Mouse (Mus musculus): ENCODE results near the gene Fcer1g. TPM values are rescaled to one million over a fixed set of nuclear protein-coding genes. Genes with fewer than 3 reads are reported as not detected.

The Fcer1g gene
- polyA plus RNA-seq, 1 experiment = 56.2 TPM

DNA sequence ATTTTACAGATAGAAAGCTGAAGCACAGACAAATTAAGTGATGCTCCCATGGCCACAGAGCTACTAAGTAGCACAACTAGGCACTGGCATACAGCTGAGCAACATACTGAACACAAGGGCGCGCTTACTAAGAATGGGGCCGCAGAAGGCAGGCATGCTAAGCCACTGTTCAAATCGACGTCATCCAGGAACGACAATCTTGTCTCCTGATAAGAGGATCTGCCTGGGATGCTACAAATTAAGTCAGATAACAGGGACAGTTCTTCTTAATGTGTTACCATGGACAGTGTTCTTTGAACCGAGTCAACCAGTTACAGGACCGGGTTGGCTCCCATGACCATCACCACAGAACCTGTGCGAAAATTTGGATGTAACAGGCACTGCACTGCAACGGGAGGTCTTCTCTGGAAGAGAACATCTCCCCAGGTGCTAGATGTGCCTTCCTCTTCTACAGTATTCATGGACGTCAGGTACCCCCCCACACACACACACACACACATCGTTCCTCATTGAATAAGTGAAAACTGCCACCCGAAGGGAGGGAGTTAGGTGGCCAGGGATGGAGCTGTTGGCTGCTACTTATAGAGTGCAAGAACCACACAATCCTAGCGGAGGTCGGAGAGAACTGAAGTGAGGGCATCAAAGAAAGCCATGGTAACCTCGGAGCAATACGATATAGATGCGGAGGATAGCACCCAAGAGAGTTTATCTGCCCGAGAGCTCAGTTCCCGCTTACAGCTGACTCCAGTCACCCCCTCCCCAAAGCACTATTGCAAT is 38.9 kb downstream of the Fcer1g start:
- WGBS = 20% methylated on average over 20 of the region's 20 CpGs
- DNase-seq (ENCODE audit: low read depth, low spot score) = no peak

DNA sequence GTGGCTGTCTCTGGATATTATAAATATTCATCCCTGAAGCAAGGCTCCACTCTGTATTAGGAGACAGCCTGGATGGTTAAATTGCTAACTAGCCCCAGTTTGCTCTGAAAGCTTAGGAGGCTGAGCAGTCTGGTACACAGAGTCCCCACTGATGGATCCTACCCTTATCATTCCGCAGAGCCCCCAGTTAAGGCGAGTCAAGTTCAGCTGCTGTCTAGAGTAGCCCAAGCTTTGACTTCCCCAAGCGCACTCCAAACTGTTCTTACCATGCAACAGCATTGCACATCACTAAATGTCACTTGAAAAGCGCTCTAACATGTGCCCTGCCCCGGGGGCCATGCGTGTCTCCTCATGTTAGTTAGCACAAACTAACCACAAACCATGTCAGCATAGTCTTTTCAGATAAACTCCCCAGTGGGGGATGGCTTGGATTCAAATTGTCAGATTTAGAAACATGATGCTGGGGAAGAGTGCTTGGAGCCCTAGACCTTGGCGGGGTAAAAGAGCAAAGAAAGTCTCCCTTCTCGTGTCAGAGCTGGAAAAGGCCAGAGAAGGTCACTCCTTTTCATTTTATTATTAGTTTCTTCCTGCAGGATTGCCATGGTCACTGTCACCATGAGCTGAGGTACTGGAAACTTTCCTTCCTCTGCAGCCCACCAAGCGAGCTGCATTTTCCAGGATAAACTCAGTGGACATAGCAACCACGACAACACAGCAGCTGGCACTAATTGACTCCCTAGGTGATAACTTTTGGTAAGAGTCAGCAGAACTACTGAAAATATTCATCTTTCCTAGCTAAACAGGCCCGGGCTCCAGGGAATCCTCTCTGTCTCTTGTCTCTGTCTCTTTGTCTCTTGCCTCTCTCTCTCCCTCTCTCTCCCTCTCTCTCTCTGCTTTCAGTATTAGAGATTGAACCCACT is 40.0 kb downstream of the Fcer1g start:
- WGBS = 39% methylated on average over 11 of the region's 11 CpGs
- DNase-seq (ENCODE audit: low read depth, low spot score) = no peak

DNA sequence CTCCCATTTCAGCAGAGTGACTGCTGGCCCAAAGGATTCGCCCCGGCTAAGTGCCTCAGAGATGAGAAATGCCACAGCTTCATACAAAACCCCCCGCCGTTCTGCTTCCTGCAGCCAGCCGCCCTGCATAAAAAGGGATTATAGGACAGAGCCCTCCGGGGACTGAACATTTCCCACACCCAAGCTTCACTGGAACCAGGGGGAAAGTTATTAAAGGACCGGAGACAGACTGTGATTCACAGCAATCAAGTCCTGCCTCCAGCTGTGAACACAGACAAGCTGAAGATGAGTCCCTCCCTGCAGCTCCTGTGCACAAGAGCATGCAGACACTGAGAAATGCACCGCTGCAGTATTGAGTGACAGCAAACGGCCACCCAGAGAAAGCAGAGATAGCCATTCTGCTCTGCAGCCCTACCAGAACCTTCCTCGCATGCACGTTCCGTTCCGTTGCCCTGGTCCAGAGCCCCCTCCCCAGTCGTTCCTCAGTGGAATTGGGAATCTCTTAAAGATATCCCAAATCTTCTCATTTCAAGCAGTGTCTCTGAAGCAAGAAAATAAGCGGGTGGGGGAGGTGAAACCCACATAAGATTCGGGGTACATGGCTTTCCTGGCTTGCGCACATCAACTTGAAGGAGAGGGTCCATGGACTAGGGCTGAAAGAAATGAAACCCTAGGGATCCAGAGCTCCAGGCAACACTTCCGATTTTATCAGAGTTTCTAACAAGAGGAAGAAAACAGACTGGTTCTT is 40.9 kb downstream of the Fcer1g start:
- DNase-seq (ENCODE audit: low read depth, low spot score) = no peak
- WGBS = 14% methylated on average over 18 of the region's 18 CpGs

DNA sequence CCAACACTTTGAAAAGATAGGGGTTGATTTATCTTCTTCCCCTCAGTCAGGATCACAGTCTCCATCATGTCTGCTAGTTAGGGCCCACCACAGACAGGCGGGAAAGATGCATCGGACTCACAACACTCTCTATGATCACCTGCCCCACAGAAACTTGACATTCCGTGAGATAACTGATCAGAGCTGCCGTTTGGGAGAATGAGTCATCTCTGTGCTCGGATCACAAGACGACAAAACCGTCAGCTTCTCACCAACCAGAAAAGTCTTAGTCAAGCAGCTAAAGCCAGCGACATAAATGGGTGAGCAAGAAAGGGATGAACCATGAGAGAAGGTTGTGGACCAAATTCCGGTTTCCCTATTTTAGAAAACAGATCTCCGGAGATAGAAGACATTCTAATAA is 41.9 kb downstream of the Fcer1g start:
- no peak for DNase-seq (ENCODE audit: low read depth, low spot score)
- 47% methylated on average over 10 of the region's 10 CpGs for WGBS

DNA sequence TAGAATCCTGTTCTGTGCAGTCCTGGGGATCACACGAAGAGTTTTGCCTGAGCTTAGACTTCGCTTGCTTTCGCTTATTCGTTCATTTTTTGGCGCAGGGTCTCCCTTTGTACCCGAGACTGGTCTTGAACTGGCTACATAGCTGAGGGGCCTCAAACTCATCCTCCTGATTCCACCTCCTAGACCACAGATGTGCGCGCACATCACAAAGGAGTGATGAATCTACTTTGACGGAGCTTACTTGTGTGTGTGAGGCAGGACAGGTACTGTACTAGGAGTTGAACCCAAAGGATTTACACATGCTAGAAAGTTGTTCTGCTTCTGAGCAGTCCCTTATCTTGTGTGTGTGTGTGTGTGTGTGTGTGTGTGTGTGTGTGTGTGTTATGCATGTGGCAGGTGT is 43.3 kb downstream of the Fcer1g start:
- 97% methylated on average over 9 of the region's 9 CpGs for WGBS
- no peak for DNase-seq (ENCODE audit: low read depth, low spot score)

DNA sequence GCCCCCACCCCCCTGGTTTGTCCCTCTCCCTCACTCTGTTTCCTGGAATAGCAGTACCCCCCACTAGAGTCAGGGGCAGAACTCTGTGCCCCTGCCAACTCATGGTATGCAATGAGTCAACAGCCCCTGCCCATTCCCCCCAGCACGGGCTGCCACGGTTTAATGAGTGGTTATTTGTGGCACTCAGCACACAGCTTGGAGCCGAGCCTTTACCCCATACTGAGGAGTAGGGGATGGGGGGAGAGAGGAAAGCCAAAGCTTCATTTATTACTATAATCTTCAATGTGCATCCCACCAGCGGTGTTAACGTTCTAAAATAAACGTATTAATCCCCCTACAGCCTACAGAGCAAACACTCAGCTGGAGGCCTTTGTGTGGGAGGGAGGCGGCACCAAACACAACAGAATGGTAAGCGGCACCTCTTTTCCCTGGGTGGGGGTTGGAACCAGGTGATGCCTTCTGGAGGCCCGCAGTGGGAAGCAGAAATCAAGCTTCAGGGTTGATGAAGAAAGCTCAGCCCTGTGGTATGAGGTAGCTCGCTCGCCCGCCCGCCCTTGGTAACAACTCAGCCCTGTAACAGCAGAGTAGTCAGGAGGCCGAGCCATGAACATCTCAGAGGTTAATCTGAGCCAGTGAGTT is 44.6 kb downstream of the Fcer1g start:
- no peak for DNase-seq (ENCODE audit: low read depth, low spot score)
- 60% methylated on average over 14 of the region's 14 CpGs for WGBS

DNA sequence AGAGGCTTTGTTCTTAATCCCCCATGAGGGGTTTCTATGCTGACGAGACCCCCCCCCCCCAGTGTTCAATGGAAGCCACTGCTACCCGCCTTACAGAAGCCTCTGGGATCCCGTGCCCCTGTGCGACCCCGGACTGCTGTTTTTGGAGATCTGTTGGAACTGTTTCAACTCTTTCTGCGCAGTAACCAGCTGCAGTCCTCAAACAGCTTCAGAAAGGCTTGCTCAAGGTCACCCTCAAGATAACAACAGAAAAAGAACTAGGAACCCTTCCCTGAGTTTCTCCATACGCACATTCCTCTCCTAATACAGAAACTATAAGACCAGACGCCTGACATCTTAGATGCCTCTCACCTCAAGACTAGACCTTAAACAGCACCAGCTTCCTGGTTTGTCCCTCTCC is 45.1 kb downstream of the Fcer1g start:
- DNase-seq (ENCODE audit: low read depth, low spot score) = no peak
- WGBS = 24% methylated on average over 8 of the region's 8 CpGs

DNA sequence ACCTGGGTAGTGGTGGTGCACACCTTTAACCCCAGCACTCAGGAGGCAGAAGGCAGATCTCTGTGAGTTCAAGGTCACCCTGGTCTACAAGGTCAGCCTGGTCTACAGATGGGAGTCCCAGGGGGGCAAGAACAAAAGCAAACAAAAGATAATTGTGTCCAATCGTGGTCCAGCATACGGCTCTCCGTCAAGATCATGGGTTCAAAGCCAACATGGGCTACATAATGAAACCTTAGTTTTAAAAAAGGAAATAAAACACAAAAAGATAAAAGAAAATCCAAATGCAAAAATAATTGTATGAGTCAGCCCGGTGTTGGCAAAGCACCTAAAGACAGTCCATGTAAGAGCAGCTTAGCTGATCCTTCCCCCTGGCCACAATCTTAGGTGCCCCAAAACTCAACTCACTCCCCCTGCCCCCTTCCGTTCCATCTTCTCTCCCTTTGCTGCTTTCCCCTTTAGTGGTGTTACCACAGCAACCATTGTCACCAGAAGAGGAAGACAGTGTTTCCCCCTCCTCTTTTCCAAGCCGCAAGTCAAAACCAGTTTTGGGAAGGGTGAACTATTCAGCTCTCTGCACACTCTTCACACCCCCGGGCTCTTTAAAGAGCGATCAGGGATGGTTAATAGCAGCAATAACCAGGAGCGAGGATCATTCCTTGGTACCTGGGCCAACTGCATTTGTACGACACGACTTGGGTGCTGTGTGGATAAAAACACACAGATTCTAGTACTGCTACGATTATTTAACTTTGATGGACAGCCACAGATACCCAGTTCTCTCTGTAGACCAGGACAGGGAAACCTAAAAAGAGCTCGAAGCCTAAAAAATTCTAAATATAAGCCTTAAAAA is 46.1 kb downstream of the Fcer1g start:
- 58% methylated on average over 13 of the region's 13 CpGs for WGBS
- no peak for DNase-seq (ENCODE audit: low read depth, low spot score)

DNA sequence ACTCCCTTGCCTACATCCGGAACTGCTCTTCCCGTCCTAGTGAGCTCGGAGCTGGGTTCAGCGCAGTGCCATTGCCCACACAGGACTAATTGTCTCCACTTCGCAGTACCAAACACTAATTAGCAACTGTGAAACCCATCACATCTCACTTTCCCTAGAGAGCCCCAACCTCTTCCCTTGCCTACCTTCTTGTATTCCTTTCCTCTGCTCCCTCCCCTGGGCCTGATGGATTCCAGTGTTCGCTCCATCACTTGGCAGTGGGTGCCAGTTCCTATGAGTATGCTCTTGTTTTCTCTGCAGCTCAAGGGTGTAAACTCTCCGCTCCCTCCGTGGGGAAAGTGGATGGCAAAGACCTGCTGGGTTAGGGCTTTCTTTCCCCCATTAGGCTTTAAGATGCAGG is 48.5 kb downstream of the Fcer1g start:
- no peak for DNase-seq (ENCODE audit: low read depth, low spot score)
- 73% methylated on average over 8 of the region's 8 CpGs for WGBS

DNA sequence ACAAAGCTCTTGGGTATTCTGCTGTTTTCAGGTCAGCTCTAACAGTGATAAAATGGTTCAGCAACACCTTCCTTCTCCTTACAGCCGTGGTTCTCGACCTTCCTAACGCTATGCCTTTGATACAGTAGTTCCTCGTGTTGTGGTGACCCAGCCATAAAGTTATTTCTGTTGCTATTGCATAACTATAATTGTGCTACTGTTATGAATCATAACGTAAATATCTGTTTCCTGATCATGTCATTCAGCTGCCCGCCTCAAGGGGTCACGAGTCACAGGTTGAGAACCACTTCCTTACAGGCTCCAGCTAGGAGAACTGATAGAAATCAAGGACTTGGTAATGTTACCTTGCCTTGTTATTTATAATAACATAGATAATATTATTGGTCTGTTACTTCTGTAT is 49.9 kb downstream of the Fcer1g start:
- peak; percentile 59 for DNase-seq (ENCODE audit: low read depth, low spot score)
- WGBS = 14% methylated on average over 7 of the region's 7 CpGs

DNA sequence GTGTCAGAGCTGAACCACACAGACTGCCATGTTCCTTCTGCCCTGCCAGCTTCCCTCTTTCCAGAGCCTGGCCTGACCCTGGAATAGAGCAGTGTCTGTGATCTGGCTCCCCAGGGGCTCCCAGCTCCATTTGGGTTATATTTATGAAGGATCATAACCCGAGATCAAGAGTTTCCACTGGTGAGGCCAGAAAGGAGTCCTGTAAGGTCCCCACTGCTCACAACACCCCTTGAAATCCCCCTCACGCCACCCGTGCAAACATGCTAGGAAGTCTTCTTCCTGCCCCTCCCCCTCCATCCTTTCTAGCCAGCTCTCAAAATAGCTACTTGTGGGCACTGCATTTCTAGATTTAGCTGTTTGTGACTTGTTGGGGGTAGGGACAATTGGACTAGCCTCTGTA is 50.5 kb downstream of the Fcer1g start:
- no peak for DNase-seq (ENCODE audit: low read depth, low spot score)
- 66% methylated on average over 3 of the region's 3 CpGs for WGBS

DNA sequence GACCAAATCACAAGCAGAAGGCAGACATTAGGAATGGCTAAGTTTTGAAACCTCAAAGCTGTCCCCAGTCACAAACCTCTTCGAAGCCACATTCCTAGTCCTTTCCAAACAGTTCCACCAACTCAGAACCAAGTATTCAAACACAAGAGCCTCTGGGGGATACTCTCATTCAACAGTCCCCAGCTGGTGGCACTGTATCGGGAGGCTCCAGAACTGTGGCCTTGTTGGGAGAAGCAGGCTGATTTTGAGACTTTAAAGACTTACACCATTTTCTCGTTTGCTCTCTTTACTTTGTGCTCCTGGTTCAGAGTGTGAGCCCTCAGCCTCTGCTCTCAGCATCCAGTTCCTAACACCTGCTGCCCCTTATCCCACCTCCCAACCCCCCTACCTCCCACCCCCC is 51.1 kb downstream of the Fcer1g start:
- 85% methylated on average over 3 of the region's 3 CpGs for WGBS
- no peak for DNase-seq (ENCODE audit: low read depth, low spot score)

Other genes starting within 250 kb of the Fcer1g start
- 8.4 and 10.1 TPM in 2 replicates for gene Fcgr4, start 215.4 kb downstream of the Fcer1g start, polyA plus RNA-seq (2012; rRNA removed)
- gene Fcgr3, start 169.4 kb downstream of the Fcer1g start, polyA plus RNA-seq (2012; rRNA removed) = 11.3 and 18.0 TPM in 2 replicates
- 1.8 and 2.0 TPM in 2 replicates for gene Cfap126, start 120.4 kb downstream of the Fcer1g start, polyA plus RNA-seq (2012; rRNA removed)
- gene Sdhc, start 83.8 kb downstream of the Fcer1g start, polyA plus RNA-seq (2012; rRNA removed) = 308 and 341 TPM in 2 replicates
- gene Mpz, start 83.7 kb downstream of the Fcer1g start, polyA plus RNA-seq (2012; rRNA removed) = 0.29 and 0.30 TPM in 2 replicates
- 23.6 and 25.2 TPM in 2 replicates for gene Pcp4l1, start 38.1 kb downstream of the Fcer1g start, polyA plus RNA-seq (2012; rRNA removed)
- gene Nr1i3, start 20.4 kb downstream of the Fcer1g start, polyA plus RNA-seq (2012; rRNA removed) = 3.8 and 22.7 TPM in 2 replicates
- gene Tomm40l, start 11.9 kb downstream of the Fcer1g start, polyA plus RNA-seq (2012; rRNA removed) = 23.1 and 24.0 TPM in 2 replicates
- gene Apoa2, start 9.3 kb downstream of the Fcer1g start, polyA plus RNA-seq (2012; rRNA removed) = 0.50 and 1.9 TPM in 2 replicates
- gene Adamts4, start 16.1 kb upstream of the Fcer1g start, polyA plus RNA-seq (2012; rRNA removed) = 1.1 and 2.5 TPM in 2 replicates
- gene Ndufs2, start 17.0 kb upstream of the Fcer1g start, polyA plus RNA-seq (2012; rRNA removed) = 167 and 181 TPM in 2 replicates
- 70.3 and 80.0 TPM in 2 replicates for gene B4galt3, start 36.0 kb upstream of the Fcer1g start, polyA plus RNA-seq (2012; rRNA removed)
- 21.9 and 34.8 TPM in 2 replicates for gene Ppox, start 46.8 kb upstream of the Fcer1g start, polyA plus RNA-seq (2012; rRNA removed)
- 30.0 and 36.4 TPM in 2 replicates for gene Usp21, start 53.6 kb upstream of the Fcer1g start, polyA plus RNA-seq (2012; rRNA removed)
- gene Ufc1, start 60.7 kb upstream of the Fcer1g start, polyA plus RNA-seq (2012; rRNA removed) = 34.5 and 35.8 TPM in 2 replicates
- gene Dedd, start 94.8 kb upstream of the Fcer1g start, polyA plus RNA-seq (2012; rRNA removed) = 44.3 and 50.3 TPM in 2 replicates
- gene Nit1, start 111.3 kb upstream of the Fcer1g start, polyA plus RNA-seq (2012; rRNA removed) = 46.5 and 54.7 TPM in 2 replicates
- gene Pfdn2, start 111.3 kb upstream of the Fcer1g start, polyA plus RNA-seq (2012; rRNA removed) = 10.3 and 11.7 TPM in 2 replicates
- gene Klhdc9, start 126.4 kb upstream of the Fcer1g start, polyA plus RNA-seq (2012; rRNA removed) = 0.14 and 0.18 TPM in 2 replicates
- 0.51 and 0.59 TPM in 2 replicates for gene Nectin4, start 135.7 kb upstream of the Fcer1g start, polyA plus RNA-seq (2012; rRNA removed)
- gene Arhgap30, start 154.6 kb upstream of the Fcer1g start, polyA plus RNA-seq (2012; rRNA removed) = 7.0 and 10.2 TPM in 2 replicates
- 80.1 and 86.0 TPM in 2 replicates for gene Usf1, start 176.9 kb upstream of the Fcer1g start, polyA plus RNA-seq (2012; rRNA removed)
- 77.2 and 98.1 TPM in 2 replicates for gene Tstd1, start 184.5 kb upstream of the Fcer1g start, polyA plus RNA-seq (2012; rRNA removed)
- 160 and 191 TPM in 2 replicates for gene F11r, start 203.2 kb upstream of the Fcer1g start, polyA plus RNA-seq (2012; rRNA removed)

All from large intestine, adult 2 months (tissue).